Mouse (Mus musculus): Measurements from ENCODE around the gene Cep57l1. TPM values are rescaled to one million over a fixed set of nuclear protein-coding genes. Genes with fewer than 3 reads are reported as not detected.
"Not testable (repeated sequence)": the region's sequence is repeated elsewhere in the genome, so short reads cannot be mapped to it uniquely, and the experiment has no call there.

The Cep57l1 gene
- polyA plus RNA-seq, 1 experiment from 2014 or later: 19.9 TPM

GRCm38 (mm10) chr10:41823282-41823675, 13.6 kb upstream of the Cep57l1 start:
- H3K27me3 ChIP-seq (ENCODE audit: control insufficient read depth, insufficient read depth, low read length); H3K9ac ChIP-seq (ENCODE audit: low read length); ATAC-seq (ENCODE audit: insufficient number of reproducible peaks, insufficient read depth, low FRiP score, low read depth); H3K4me2 ChIP-seq (ENCODE audit: low read length); H3K36me3 ChIP-seq (ENCODE audit: control insufficient read depth, insufficient read depth, low read length); H3K4me3 ChIP-seq (ENCODE audit: control insufficient read depth in 1 of 2, insufficient read depth in 1 of 2, low read depth in 1 of 2, low read length in 2 of 2); H3K9me3 ChIP-seq (ENCODE audit: control insufficient read depth, low read length); H3K27ac ChIP-seq (replicated peaks in 1 of 2; ENCODE audit: control insufficient read depth in 1 of 2, insufficient read depth in 1 of 2, low read depth in 2 of 2, low read length in 2 of 2): not testable (repeated sequence)
- H3K4me1 ChIP-seq (ENCODE audit: control insufficient read depth in 2 of 2, insufficient read depth in 2 of 2, low read length in 2 of 2): peaks cover 2 to 30% of the 10 kb centered on the region in 2 experiments
- WGBS: 90% methylated on average over 4 of the region's 4 CpGs

- Histone ChIP-seq H3K4me1 (ENCODE audit: control insufficient read depth in 2 of 2, insufficient read depth in 2 of 2, low read length in 2 of 2) (peaks cover 2 to 24% of the 10 kb centered on the region in 2 experiments), H3K4me3 (ENCODE audit: control insufficient read depth in 1 of 2, insufficient read depth in 1 of 2, low read depth in 1 of 2, low read length in 2 of 2) (no peak overlapping the region), H3K27ac (replicated peaks in 1 of 2; ENCODE audit: control insufficient read depth in 1 of 2, insufficient read depth in 1 of 2, low read depth in 2 of 2, low read length in 2 of 2) (peak overlapping the region in 1 of 2 experiments; percentile 48; a peak in 3 of 4 replicates), H3K27me3 (ENCODE audit: control insufficient read depth, insufficient read depth, low read length) (no peaks in the 10 kb centered on the region), H3K36me3 (ENCODE audit: control insufficient read depth, insufficient read depth, low read length) (no peaks in the 10 kb centered on the region), H3K4me2 (ENCODE audit: low read length) (no peak overlapping the region), H3K9me3 (ENCODE audit: control insufficient read depth, low read length) (no peaks in the 10 kb centered on the region), H3K9ac (ENCODE audit: low read length) (peak overlapping the region; percentile 25; the same call in 1 of the 2 replicates)
- 64% methylated on average over 5 of the region's 5 CpGs for WGBS
- ATAC-seq (ENCODE audit: insufficient number of reproducible peaks, insufficient read depth, low FRiP score, low read depth): no peak
These were observed 13.1 kb upstream of the Cep57l1 start for GRCm38 (mm10) chr10:41822573-41823281.

- Histone ChIP-seq H3K36me3 (ENCODE audit: control insufficient read depth, insufficient read depth, low read length) (no peaks in the 10 kb centered on the region), H3K27ac (replicated peaks in 1 of 2; ENCODE audit: control insufficient read depth in 1 of 2, insufficient read depth in 1 of 2, low read depth in 2 of 2, low read length in 2 of 2) (no peak overlapping the region), H3K9me3 (ENCODE audit: control insufficient read depth, low read length) (no peaks in the 10 kb centered on the region), H3K4me2 (ENCODE audit: low read length) (no peak overlapping the region), H3K27me3 (ENCODE audit: control insufficient read depth, insufficient read depth, low read length) (no peaks in the 10 kb centered on the region), H3K4me1 (ENCODE audit: control insufficient read depth in 2 of 2, insufficient read depth in 2 of 2, low read length in 2 of 2) (peaks cover 2 to 23% of the 10 kb centered on the region in 2 experiments), H3K9ac (ENCODE audit: low read length) (no peak overlapping the region), H3K4me3 (ENCODE audit: control insufficient read depth in 1 of 2, insufficient read depth in 1 of 2, low read depth in 1 of 2, low read length in 2 of 2) (no peak overlapping the region)
- ATAC-seq (ENCODE audit: insufficient number of reproducible peaks, insufficient read depth, low FRiP score, low read depth): no peak
- WGBS: 84% methylated on average over 6 of the region's 6 CpGs
These were observed 11.5 kb upstream of the Cep57l1 start for GRCm38 (mm10) chr10:41821171-41821570.

- Histone ChIP-seq H3K9me3 (ENCODE audit: control insufficient read depth, low read length) (no peaks in the 10 kb centered on the region), H3K4me3 (ENCODE audit: control insufficient read depth in 1 of 2, insufficient read depth in 1 of 2, low read depth in 1 of 2, low read length in 2 of 2) (no peak overlapping the region), H3K4me1 (ENCODE audit: control insufficient read depth in 2 of 2, insufficient read depth in 2 of 2, low read length in 2 of 2) (peaks cover 2 to 23% of the 10 kb centered on the region in 2 experiments), H3K4me2 (ENCODE audit: low read length) (no peak overlapping the region), H3K27ac (replicated peaks in 1 of 2; ENCODE audit: control insufficient read depth in 1 of 2, insufficient read depth in 1 of 2, low read depth in 2 of 2, low read length in 2 of 2) (no peak overlapping the region), H3K27me3 (ENCODE audit: control insufficient read depth, insufficient read depth, low read length) (no peaks in the 10 kb centered on the region), H3K9ac (ENCODE audit: low read length) (no peak overlapping the region), H3K36me3 (ENCODE audit: control insufficient read depth, insufficient read depth, low read length) (no peaks in the 10 kb centered on the region)
- WGBS: 91% methylated on average over 5 of the region's 5 CpGs
- ATAC-seq (ENCODE audit: insufficient number of reproducible peaks, insufficient read depth, low FRiP score, low read depth): no peak
These were observed 10.7 kb upstream of the Cep57l1 start for GRCm38 (mm10) chr10:41820401-41820800.

- Histone ChIP-seq H3K27ac (replicated peaks in 1 of 2; ENCODE audit: control insufficient read depth in 1 of 2, insufficient read depth in 1 of 2, low read depth in 2 of 2, low read length in 2 of 2) (0 out of 4 replicates have a peak overlapping the region, but pooled peaks of 1 of the 2 experiments have one; percentile 10), H3K9ac (ENCODE audit: low read length) (no peak overlapping the region), H3K4me3 (ENCODE audit: control insufficient read depth in 1 of 2, insufficient read depth in 1 of 2, low read depth in 1 of 2, low read length in 2 of 2) (no peak overlapping the region), H3K36me3 (ENCODE audit: control insufficient read depth, insufficient read depth, low read length) (no peaks in the 10 kb centered on the region), H3K4me1 (ENCODE audit: control insufficient read depth in 2 of 2, insufficient read depth in 2 of 2, low read length in 2 of 2) (peaks cover 4 to 23% of the 10 kb centered on the region in 2 experiments), H3K4me2 (ENCODE audit: low read length) (0 out of 2 replicates have a peak overlapping the region, but pooled peaks have one; percentile 36), H3K27me3 (ENCODE audit: control insufficient read depth, insufficient read depth, low read length) (no peaks in the 10 kb centered on the region), H3K9me3 (ENCODE audit: control insufficient read depth, low read length) (no peaks in the 10 kb centered on the region)
- no peak for ATAC-seq (ENCODE audit: insufficient number of reproducible peaks, insufficient read depth, low FRiP score, low read depth)
- WGBS: 51% methylated on average over 3 of the region's 3 CpGs
These were observed 9.6 kb upstream of the Cep57l1 start for GRCm38 (mm10) chr10:41819307-41819706.

- H3K4me2 ChIP-seq (ENCODE audit: low read length); H3K9ac ChIP-seq (ENCODE audit: low read length); H3K27me3 ChIP-seq (ENCODE audit: control insufficient read depth, insufficient read depth, low read length); ATAC-seq (ENCODE audit: insufficient number of reproducible peaks, insufficient read depth, low FRiP score, low read depth); H3K27ac ChIP-seq (replicated peaks in 1 of 2; ENCODE audit: control insufficient read depth in 1 of 2, insufficient read depth in 1 of 2, low read depth in 2 of 2, low read length in 2 of 2); H3K36me3 ChIP-seq (ENCODE audit: control insufficient read depth, insufficient read depth, low read length); H3K9me3 ChIP-seq (ENCODE audit: control insufficient read depth, low read length); H3K4me3 ChIP-seq (ENCODE audit: control insufficient read depth in 1 of 2, insufficient read depth in 1 of 2, low read depth in 1 of 2, low read length in 2 of 2): not testable (repeated sequence)
- 88% methylated on average over 6 of the region's 6 CpGs for WGBS
- peaks cover 3 to 22% of the 10 kb centered on the region in 2 experiments; a peak in 3 of 4 replicates for H3K4me1 ChIP-seq (ENCODE audit: control insufficient read depth in 2 of 2, insufficient read depth in 2 of 2, low read length in 2 of 2)
These were observed 9.0 kb upstream of the Cep57l1 start for GRCm38 (mm10) chr10:41818733-41819070.

GRCm38 (mm10) chr10:41818036-41818732, 8.5 kb upstream of the Cep57l1 start:
- no peak for ATAC-seq (ENCODE audit: insufficient number of reproducible peaks, insufficient read depth, low FRiP score, low read depth)
- Histone ChIP-seq H3K27ac (replicated peaks in 1 of 2; ENCODE audit: control insufficient read depth in 1 of 2, insufficient read depth in 1 of 2, low read depth in 2 of 2, low read length in 2 of 2) (no peak overlapping the region), H3K4me3 (ENCODE audit: control insufficient read depth in 1 of 2, insufficient read depth in 1 of 2, low read depth in 1 of 2, low read length in 2 of 2) (no peak overlapping the region), H3K36me3 (ENCODE audit: control insufficient read depth, insufficient read depth, low read length) (no peaks in the 10 kb centered on the region), H3K9ac (ENCODE audit: low read length) (no peak overlapping the region), H3K4me1 (ENCODE audit: control insufficient read depth in 2 of 2, insufficient read depth in 2 of 2, low read length in 2 of 2) (peaks cover 3 to 26% of the 10 kb centered on the region in 2 experiments; a peak in 3 of 4 replicates), H3K27me3 (ENCODE audit: control insufficient read depth, insufficient read depth, low read length) (no peaks in the 10 kb centered on the region), H3K4me2 (ENCODE audit: low read length) (no peak overlapping the region), H3K9me3 (ENCODE audit: control insufficient read depth, low read length) (no peaks in the 10 kb centered on the region)
- 87% methylated on average over 8 of the region's 8 CpGs for WGBS

Measured in heart, embryonic 14.5 days (tissue).